Mouse (Mus musculus) lung, postnatal 0 days (tissue): ENCODE data around the gene F11r.

Experiments used
- CTCF ChIP-seq: IDR thresholded peaks from 2 replicates; pipeline ENCODE4 v1.5.1; 2016; ENCODE audit warnings: antibody characterized with exemption, mild to moderate bottlenecking
- EP300 ChIP-seq: IDR thresholded peaks from 2 replicates; pipeline ENCODE4 v1.6.1; 2016; ENCODE audit warnings: antibody characterized with exemption, mild to moderate bottlenecking, control low read depth

GRCm38 (mm10) chr1:171504586-171504985 lies 67.3 kb downstream of the F11r start:
- no peak for TF ChIP-seq EP300
- TF ChIP-seq CTCF, result no peak
